In the genomic region with DNA sequence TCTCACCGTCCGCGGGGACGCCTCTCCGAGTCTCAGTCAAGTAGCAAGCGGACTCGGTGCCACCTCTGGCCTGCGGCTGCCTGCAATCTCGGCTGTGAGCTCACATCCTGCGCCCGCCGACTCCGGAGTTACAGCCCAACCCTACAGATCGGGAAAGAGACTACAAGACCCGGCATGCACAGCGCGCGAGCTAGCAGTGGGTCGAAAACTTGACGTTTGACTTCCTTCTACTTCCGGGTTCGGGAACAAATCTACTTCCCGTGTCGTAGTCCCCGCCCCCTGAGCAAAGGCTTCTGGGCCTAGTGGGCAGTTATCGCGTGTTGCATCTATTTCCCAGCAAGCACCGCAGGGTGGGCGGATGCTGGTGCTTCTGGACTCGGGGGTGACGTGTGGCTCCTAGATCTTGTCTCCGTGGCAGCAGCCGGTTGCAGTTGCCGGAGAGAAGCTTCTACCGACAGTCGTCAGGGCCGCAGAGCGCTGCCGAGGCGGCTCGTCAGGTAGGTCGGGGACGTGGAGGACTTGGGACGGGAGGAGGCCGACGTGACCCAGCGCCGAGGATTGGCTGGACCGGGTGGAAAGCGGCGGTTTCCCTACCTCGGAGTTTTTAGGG, we compare ENCODE assay signal across 8 mouse cellular contexts. TPM values are rescaled to one million over a fixed set of nuclear protein-coding genes. Genes with fewer than 3 reads are reported as not detected.
DNase-seq lines count a peak whose midpoint lies in the region; ATAC-seq and TF ChIP-seq lines count a peak whose summit lies in the region.

A gene (minus strand): TSS at position 253 of the 610 bp plus-strand sequence.
A gene (plus strand): TSS at position 282 of the 610 bp plus-strand sequence.

- no peaks in the 10 kb centered on the region for H3K27me3 ChIP-seq in E14TG2a.4 (ENCODE audit: insufficient read depth, low read length)
- H3K27me3 ChIP-seq in forebrain, embryonic 12.5 days: no peaks in the 10 kb centered on the region
- H3K27me3 ChIP-seq in heart, postnatal 0 days (ENCODE audit: control insufficient read depth, insufficient read depth, low read length): no peaks in the 10 kb centered on the region
- no peaks in the 10 kb centered on the region for H3K27me3 ChIP-seq in liver, embryonic 16.5 days (ENCODE audit: control insufficient read depth, insufficient read depth, low read depth, low read length)
- H3K27me3 ChIP-seq in neural tube, embryonic 13.5 days: no peaks in the 10 kb centered on the region
- H3K27me3 ChIP-seq in testis, adult 2 months (ENCODE audit: control insufficient read depth, insufficient read depth, low read length): no peaks in the 10 kb centered on the region

- H3K4me1 ChIP-seq in E14TG2a.4 (replicated peaks; ENCODE audit: low read depth, low read length): peaks cover 59% of the 10 kb centered on the region
- H3K4me1 ChIP-seq in forebrain, embryonic 12.5 days: peaks cover 24% of the 10 kb centered on the region
- H3K4me1 ChIP-seq in heart, postnatal 0 days (ENCODE audit: control insufficient read depth, insufficient read depth): peaks cover 24% of the 10 kb centered on the region
- H3K4me1 ChIP-seq in liver, embryonic 16.5 days (ENCODE audit: control insufficient read depth, low read depth, low read length): peaks cover 20% of the 10 kb centered on the region
- H3K4me1 ChIP-seq in neural tube, embryonic 13.5 days (replicated peaks): peaks cover 34% of the 10 kb centered on the region
- H3K4me1 ChIP-seq in testis, adult 2 months (ENCODE audit: control insufficient read depth, insufficient read depth, low read length): peaks cover 2% of the 10 kb centered on the region

- peak; percentile 89 for TF ChIP-seq POLR2A in testis, adult 2 months (IDR thresholded peaks at IDR 0.05; ENCODE audit: control insufficient read depth, low read depth, low read length)

- no peaks in the 10 kb centered on the region for H3K9me3 ChIP-seq in E14TG2a.4 (ENCODE audit: low read length)
- no peaks in the 10 kb centered on the region for H3K9me3 ChIP-seq in forebrain, embryonic 12.5 days
- H3K9me3 ChIP-seq in heart, postnatal 0 days (replicated peaks; ENCODE audit: control insufficient read depth, low read length): no peaks in the 10 kb centered on the region
- no peaks in the 10 kb centered on the region for H3K9me3 ChIP-seq in liver, embryonic 16.5 days (replicated peaks; ENCODE audit: control insufficient read depth, low read length)
- no peaks in the 10 kb centered on the region for H3K9me3 ChIP-seq in neural tube, embryonic 13.5 days

- H3K27ac ChIP-seq in forebrain, embryonic 12.5 days: peak within 1 kb of the TSS; percentile 89
- H3K27ac ChIP-seq in heart, postnatal 0 days (ENCODE audit: low read depth): peak within 1 kb of the TSS; percentile 92
- peak within 1 kb of the TSS; percentile 91 for H3K27ac ChIP-seq in liver, embryonic 16.5 days (ENCODE audit: low read length)
- peak within 1 kb of the TSS; percentile 93 for H3K27ac ChIP-seq in neural tube, embryonic 13.5 days (replicated peaks)
- peak within 1 kb of the TSS; percentile 99 for H3K27ac ChIP-seq in testis, adult 2 months (ENCODE audit: control insufficient read depth, insufficient read depth, low read depth, low read length)

- WGBS in forebrain, embryonic 12.5 days: under 1% methylated on average over 52 of the region's 52 CpGs
- WGBS in heart, postnatal 0 days: under 1% methylated on average over 52 of the region's 52 CpGs
- under 1% methylated on average over 52 of the region's 52 CpGs for WGBS in liver, embryonic 16.5 days (ENCODE audit: insufficient replicate concordance)
- WGBS in neural tube, embryonic 13.5 days: under 1% methylated on average over 52 of the region's 52 CpGs

- TF ChIP-seq CTCF in E14TG2a.4 (conservative IDR thresholded peaks at IDR 0.05; ENCODE audit: low read length): no peak
- TF ChIP-seq CTCF in heart, postnatal 0 days (IDR thresholded peaks at IDR 0.05; ENCODE audit: low read depth): no peak
- TF ChIP-seq CTCF in testis, adult 2 months (IDR thresholded peaks at IDR 0.05; ENCODE audit: control insufficient read depth, insufficient read depth, insufficient replicate concordance, low read depth, low read length): no peak

- TF ChIP-seq EP300 in heart, postnatal 0 days (IDR thresholded peaks at IDR 0.05; ENCODE audit: low read depth): 0 out of 2 replicates have a peak, but pooled peaks have one; percentile 52

- peak within 1 kb of the TSS; percentile 83 for H3K9ac ChIP-seq in forebrain, embryonic 12.5 days
- H3K9ac ChIP-seq in heart, postnatal 0 days (replicated peaks; ENCODE audit: low read depth, low read length): peak within 1 kb of the TSS; percentile 76
- H3K9ac ChIP-seq in liver, embryonic 16.5 days (ENCODE audit: low read depth, low read length): peak within 1 kb of the TSS; percentile 93
- peak within 1 kb of the TSS; percentile 90 for H3K9ac ChIP-seq in neural tube, embryonic 13.5 days

- peak; percentile 98 for DNase-seq in c-Kit-positive CD71-positive TER-119-positive erythroid progenitor cells, embryonic 14.5 days (ENCODE audit: low spot score)
- DNase-seq in heart, postnatal 0 days (ENCODE audit: low spot score): peak; percentile 100
- peak; percentile 98 to 99 for DNase-seq in kidney, postnatal 4 days

- H3K36me3 ChIP-seq in E14TG2a.4 (ENCODE audit: insufficient read depth, low read length): peaks cover 40% of the 10 kb centered on the region
- peaks cover 30% of the 10 kb centered on the region for H3K36me3 ChIP-seq in forebrain, embryonic 12.5 days (replicated peaks)
- H3K36me3 ChIP-seq in heart, postnatal 0 days (replicated peaks; ENCODE audit: control insufficient read depth, insufficient read depth, low read length): peaks cover 34% of the 10 kb centered on the region
- H3K36me3 ChIP-seq in liver, embryonic 16.5 days (ENCODE audit: control insufficient read depth, insufficient read depth): peaks cover 8% of the 10 kb centered on the region
- H3K36me3 ChIP-seq in neural tube, embryonic 13.5 days: peaks cover 27% of the 10 kb centered on the region
- H3K36me3 ChIP-seq in testis, adult 2 months (ENCODE audit: control insufficient read depth, insufficient read depth, low read length): peaks cover 4% of the 10 kb centered on the region

- peak within 1 kb of the TSS; percentile 97 for H3K4me3 ChIP-seq in E14TG2a.4 (replicated peaks; ENCODE audit: low read length)
- H3K4me3 ChIP-seq in forebrain, embryonic 12.5 days (replicated peaks): peak within 1 kb of the TSS; percentile 68
- peak within 1 kb of the TSS; percentile 82 for H3K4me3 ChIP-seq in heart, postnatal 0 days (ENCODE audit: low read depth, low read length)
- peak within 1 kb of the TSS; percentile 88 for H3K4me3 ChIP-seq in liver, embryonic 16.5 days (ENCODE audit: low read depth, low read length)
- peak within 1 kb of the TSS; percentile 83 for H3K4me3 ChIP-seq in neural tube, embryonic 13.5 days
- peak within 1 kb of the TSS; percentile 100 for H3K4me3 ChIP-seq in testis, adult 2 months (ENCODE audit: control insufficient read depth, low read depth, low read length)

- ATAC-seq in forebrain, embryonic 12.5 days (ENCODE audit: low FRiP score): peak; percentile 98
- peak; percentile 96 for ATAC-seq in heart, postnatal 0 days (ENCODE audit: insufficient read depth, low read depth)
- peak; percentile 96 for ATAC-seq in liver, embryonic 16.5 days (ENCODE audit: low read depth)
- ATAC-seq in neural tube, embryonic 13.5 days (ENCODE audit: low read depth): peak; percentile 98

- H3K4me2 ChIP-seq in forebrain, embryonic 12.5 days: peak within 1 kb of the TSS; percentile 83
- peak within 1 kb of the TSS; percentile 83 for H3K4me2 ChIP-seq in heart, postnatal 0 days (ENCODE audit: low read depth, low read length)
- peak within 1 kb of the TSS; percentile 89 for H3K4me2 ChIP-seq in liver, embryonic 16.5 days (ENCODE audit: low read depth, low read length)
- peak within 1 kb of the TSS; percentile 87 for H3K4me2 ChIP-seq in neural tube, embryonic 13.5 days

RNA-seq across cellular contexts. Expression of the first gene that starts in this region (rescaled TPM):
- 72.0 and 72.7 TPM in 2 replicates for polyA plus RNA-seq in forebrain, embryonic 12.5 days (2016; fragmentation: Nextera tagmentation; extraction: Ambion mirVana)
- 49.7 and 52.1 TPM in 2 replicates for total RNA-seq in heart, postnatal 0 days (2014; rRNA removed; ENCODE audit: low replicate concordance)
- 48.7 and 50.0 TPM in 2 replicates for polyA plus RNA-seq in heart, postnatal 0 days (2015; fragmentation: Nextera tagmentation; extraction: Ambion mirVana)
- polyA plus RNA-seq in liver, embryonic 16.5 days (2015; fragmentation: Nextera tagmentation; extraction: Ambion mirVana): 15.1 and 16.9 TPM in 2 replicates
- 50.7 and 54.2 TPM in 2 replicates for polyA plus RNA-seq in neural tube, embryonic 13.5 days (2015; fragmentation: Nextera tagmentation; extraction: Ambion mirVana)
- polyA plus RNA-seq in testis, adult 2 months (2012; rRNA removed): 9.8 and 10.0 TPM in 2 replicates

RNA-seq across cellular contexts. Expression of the second gene that starts in this region (rescaled TPM):
- 93.8 and 97.1 TPM in 2 replicates for polyA plus RNA-seq in forebrain, embryonic 12.5 days (2016; fragmentation: Nextera tagmentation; extraction: Ambion mirVana)
- total RNA-seq in heart, postnatal 0 days (2014; rRNA removed; ENCODE audit: low replicate concordance): 90.8 and 148 TPM in 2 replicates
- polyA plus RNA-seq in heart, postnatal 0 days (2015; fragmentation: Nextera tagmentation; extraction: Ambion mirVana): 111 and 114 TPM in 2 replicates
- polyA plus RNA-seq in liver, embryonic 16.5 days (2015; fragmentation: Nextera tagmentation; extraction: Ambion mirVana): 61.2 and 61.4 TPM in 2 replicates
- polyA plus RNA-seq in neural tube, embryonic 13.5 days (2015; fragmentation: Nextera tagmentation; extraction: Ambion mirVana): 120 and 122 TPM in 2 replicates
- polyA plus RNA-seq in testis, adult 2 months (2012; rRNA removed): 62.1 and 64.8 TPM in 2 replicates

Comparison
In these comparisons a context has a peak if more than half of its experiments do, and no peak if none do; other contexts are left out.
1. Peak in every context shown above with its lines: DNase-seq, ATAC-seq, H3K4me3 ChIP-seq and H3K27ac ChIP-seq.